Mouse (Mus musculus): ENCODE results near the gene Rgl1. TPM values are rescaled to one million over a fixed set of nuclear protein-coding genes. Genes with fewer than 3 reads are reported as not detected.

Gene Rgl1
- polyA plus RNA-seq, 1 experiment from 2014 or later = 51.2 TPM

GRCm38 (mm10) chr1:152623375-152624270 is 142.5 kb downstream of the Rgl1 start:
- Histone ChIP-seq H3K27ac (peak overlapping the region; percentile 97), H3K36me3 (peaks cover 5% of the 10 kb centered on the region), H3K27me3 (ENCODE audit: insufficient read depth, poor library complexity, severe bottlenecking) (no peaks in the 10 kb centered on the region), H3K9me3 (no peaks in the 10 kb centered on the region), H3K4me1 (peaks cover 65% of the 10 kb centered on the region), H3K4me3 (peak overlapping the region; percentile 80)
- 28% methylated on average over 12 of the region's 12 CpGs for WGBS
- no peak for DNase-seq (ENCODE audit: low spot score)

- DNase-seq (ENCODE audit: low spot score) = no peak
- Histone ChIP-seq H3K4me3 (peak overlapping the region; percentile 80), H3K4me1 (peaks cover 69% of the 10 kb centered on the region), H3K36me3 (peaks cover 11% of the 10 kb centered on the region), H3K27me3 (ENCODE audit: insufficient read depth, poor library complexity, severe bottlenecking) (no peaks in the 10 kb centered on the region), H3K27ac (peak overlapping the region; percentile 97), H3K9me3 (no peaks in the 10 kb centered on the region)
- 43% methylated on average over 9 of the region's 9 CpGs for WGBS
Measured at GRCm38 (mm10) chr1:152622765-152623211, 143.4 kb downstream of the Rgl1 start.

- no peak for DNase-seq (ENCODE audit: low spot score)
- 88% methylated on average over 4 of the region's 4 CpGs for WGBS
- H3K27me3 ChIP-seq (ENCODE audit: insufficient read depth, poor library complexity, severe bottlenecking) = no peaks in the 10 kb centered on the region
- H3K27ac ChIP-seq = no peak overlapping the region; the same call in 1 of the 2 replicates
- peaks cover 12% of the 10 kb centered on the region for H3K36me3 ChIP-seq
- H3K4me3 ChIP-seq = no peak overlapping the region
- H3K9me3 ChIP-seq = no peaks in the 10 kb centered on the region
- peaks cover 78% of the 10 kb centered on the region for H3K4me1 ChIP-seq
Measured at GRCm38 (mm10) chr1:152621624-152622023, 144.5 kb downstream of the Rgl1 start.

- H3K9me3 ChIP-seq = no peaks in the 10 kb centered on the region
- H3K27me3 ChIP-seq (ENCODE audit: insufficient read depth, poor library complexity, severe bottlenecking) = no peaks in the 10 kb centered on the region
- DNase-seq (ENCODE audit: low spot score) = no peak
- H3K27ac ChIP-seq = peak overlapping the region; percentile 77
- WGBS = 48% methylated on average over 9 of the region's 9 CpGs
- 0 out of 2 replicates have a peak overlapping the region, but pooled peaks have one; percentile 19 for H3K4me3 ChIP-seq
- peaks cover 21% of the 10 kb centered on the region for H3K36me3 ChIP-seq
- H3K4me1 ChIP-seq = peaks cover 86% of the 10 kb centered on the region
Measured at GRCm38 (mm10) chr1:152619396-152619795, 146.8 kb downstream of the Rgl1 start.

GRCm38 (mm10) chr1:152618896-152619295 is 147.3 kb downstream of the Rgl1 start:
- H3K9me3 ChIP-seq = no peaks in the 10 kb centered on the region
- H3K4me1 ChIP-seq = peaks cover 90% of the 10 kb centered on the region
- H3K27ac ChIP-seq = peak overlapping the region; percentile 71
- WGBS = 56% methylated on average over 3 of the region's 3 CpGs
- peaks cover 24% of the 10 kb centered on the region for H3K36me3 ChIP-seq
- DNase-seq (ENCODE audit: low spot score) = no peak
- no peak overlapping the region for H3K4me3 ChIP-seq
- no peaks in the 10 kb centered on the region for H3K27me3 ChIP-seq (ENCODE audit: insufficient read depth, poor library complexity, severe bottlenecking)

- Histone ChIP-seq H3K4me1 (peaks cover 85% of the 10 kb centered on the region), H3K36me3 (peaks cover 24% of the 10 kb centered on the region), H3K27ac (peak overlapping the region; percentile 71; the same call in 1 of the 2 replicates), H3K9me3 (no peaks in the 10 kb centered on the region), H3K27me3 (ENCODE audit: insufficient read depth, poor library complexity, severe bottlenecking) (no peaks in the 10 kb centered on the region), H3K4me3 (no peak overlapping the region)
- 29% methylated on average over 1 of the region's 1 CpGs for WGBS
- DNase-seq (ENCODE audit: low spot score) = no peak
Measured at GRCm38 (mm10) chr1:152618381-152618780, 147.8 kb downstream of the Rgl1 start.

- H3K36me3 ChIP-seq = peaks cover 29% of the 10 kb centered on the region
- 62% methylated on average over 10 of the region's 10 CpGs for WGBS
- no peak overlapping the region for H3K4me3 ChIP-seq
- peaks cover 85% of the 10 kb centered on the region for H3K4me1 ChIP-seq
- no peak for DNase-seq (ENCODE audit: low spot score)
- H3K9me3 ChIP-seq = no peaks in the 10 kb centered on the region
- H3K27me3 ChIP-seq (ENCODE audit: insufficient read depth, poor library complexity, severe bottlenecking) = no peaks in the 10 kb centered on the region
- peak overlapping the region; percentile 79 for H3K27ac ChIP-seq
Measured at GRCm38 (mm10) chr1:152617745-152618342, 148.3 kb downstream of the Rgl1 start.

- H3K9me3 ChIP-seq = no peaks in the 10 kb centered on the region
- no peak for DNase-seq (ENCODE audit: low spot score)
- peaks cover 40% of the 10 kb centered on the region for H3K36me3 ChIP-seq
- peak overlapping the region; percentile 79 for H3K27ac ChIP-seq
- peaks cover 85% of the 10 kb centered on the region for H3K4me1 ChIP-seq
- H3K4me3 ChIP-seq = no peak overlapping the region
- no peaks in the 10 kb centered on the region for H3K27me3 ChIP-seq (ENCODE audit: insufficient read depth, poor library complexity, severe bottlenecking)
Measured at GRCm38 (mm10) chr1:152616777-152617057, 149.4 kb downstream of the Rgl1 start.

GRCm38 (mm10) chr1:152615987-152616776 is 150.0 kb downstream of the Rgl1 start:
- peaks cover 85% of the 10 kb centered on the region for H3K4me1 ChIP-seq
- no peak for DNase-seq (ENCODE audit: low spot score)
- 54% methylated on average over 10 of the region's 10 CpGs for WGBS
- H3K4me3 ChIP-seq = no peak overlapping the region
- H3K27ac ChIP-seq = peak overlapping the region; percentile 79
- peaks cover 43% of the 10 kb centered on the region for H3K36me3 ChIP-seq
- H3K27me3 ChIP-seq (ENCODE audit: insufficient read depth, poor library complexity, severe bottlenecking) = no peaks in the 10 kb centered on the region
- no peaks in the 10 kb centered on the region for H3K9me3 ChIP-seq

- H3K4me3 ChIP-seq = no peak overlapping the region
- no peaks in the 10 kb centered on the region for H3K27me3 ChIP-seq (ENCODE audit: insufficient read depth, poor library complexity, severe bottlenecking)
- H3K27ac ChIP-seq = 0 out of 2 replicates have a peak overlapping the region, but pooled peaks have one; percentile 0
- no peak for DNase-seq (ENCODE audit: low spot score)
- 63% methylated on average over 7 of the region's 7 CpGs for WGBS
- no peaks in the 10 kb centered on the region for H3K9me3 ChIP-seq
- peaks cover 45% of the 10 kb centered on the region for H3K36me3 ChIP-seq
- H3K4me1 ChIP-seq = peaks cover 86% of the 10 kb centered on the region
Measured at GRCm38 (mm10) chr1:152614743-152615380, 151.3 kb downstream of the Rgl1 start.

- peak overlapping the region; percentile 72 for H3K27ac ChIP-seq
- H3K4me1 ChIP-seq = peaks cover 92% of the 10 kb centered on the region
- 80% methylated on average over 16 of the region's 16 CpGs for WGBS
- H3K4me3 ChIP-seq = no peak overlapping the region
- H3K9me3 ChIP-seq = no peaks in the 10 kb centered on the region
- no peaks in the 10 kb centered on the region for H3K27me3 ChIP-seq (ENCODE audit: insufficient read depth, poor library complexity, severe bottlenecking)
- peaks cover 37% of the 10 kb centered on the region for H3K36me3 ChIP-seq
- no peak for DNase-seq (ENCODE audit: low spot score)
Measured at GRCm38 (mm10) chr1:152613158-152613857, 152.8 kb downstream of the Rgl1 start.

Data from heart, embryonic 10.5 days (tissue).